Mouse (Mus musculus): Measurements from ENCODE around the gene Cdh5. TPM values are rescaled to one million over a fixed set of nuclear protein-coding genes. Genes with fewer than 3 reads are reported as not detected.
"Not testable (repeated sequence)": the region's sequence is repeated elsewhere in the genome, so short reads cannot be mapped to it uniquely, and the experiment has no call there.

The Cdh5 gene
- polyA plus RNA-seq, 1 experiment from 2014 or later: 16.4 TPM

DNA sequence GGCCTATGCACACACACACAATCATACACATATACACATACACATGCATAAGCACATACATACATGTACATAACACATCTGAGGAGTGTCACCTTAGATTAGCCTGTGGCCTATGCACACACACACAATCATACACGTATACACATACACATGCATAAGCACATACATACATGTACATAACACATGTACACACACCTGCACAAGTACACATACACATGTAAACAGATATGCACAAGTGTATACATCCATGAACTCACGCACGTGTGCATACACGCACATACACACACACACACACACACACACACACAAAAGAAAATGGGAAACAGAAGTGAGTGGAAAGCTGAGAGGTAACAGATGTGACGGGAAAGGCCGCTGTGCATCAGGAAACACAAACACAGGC lies 26.3 kb upstream of the Cdh5 start:
- no peak overlapping the region for H3K4me3 ChIP-seq
- ATAC-seq (ENCODE audit: low FRiP score, low read depth): no peak
- WGBS: 94% methylated on average over 6 of the region's 6 CpGs

DNA sequence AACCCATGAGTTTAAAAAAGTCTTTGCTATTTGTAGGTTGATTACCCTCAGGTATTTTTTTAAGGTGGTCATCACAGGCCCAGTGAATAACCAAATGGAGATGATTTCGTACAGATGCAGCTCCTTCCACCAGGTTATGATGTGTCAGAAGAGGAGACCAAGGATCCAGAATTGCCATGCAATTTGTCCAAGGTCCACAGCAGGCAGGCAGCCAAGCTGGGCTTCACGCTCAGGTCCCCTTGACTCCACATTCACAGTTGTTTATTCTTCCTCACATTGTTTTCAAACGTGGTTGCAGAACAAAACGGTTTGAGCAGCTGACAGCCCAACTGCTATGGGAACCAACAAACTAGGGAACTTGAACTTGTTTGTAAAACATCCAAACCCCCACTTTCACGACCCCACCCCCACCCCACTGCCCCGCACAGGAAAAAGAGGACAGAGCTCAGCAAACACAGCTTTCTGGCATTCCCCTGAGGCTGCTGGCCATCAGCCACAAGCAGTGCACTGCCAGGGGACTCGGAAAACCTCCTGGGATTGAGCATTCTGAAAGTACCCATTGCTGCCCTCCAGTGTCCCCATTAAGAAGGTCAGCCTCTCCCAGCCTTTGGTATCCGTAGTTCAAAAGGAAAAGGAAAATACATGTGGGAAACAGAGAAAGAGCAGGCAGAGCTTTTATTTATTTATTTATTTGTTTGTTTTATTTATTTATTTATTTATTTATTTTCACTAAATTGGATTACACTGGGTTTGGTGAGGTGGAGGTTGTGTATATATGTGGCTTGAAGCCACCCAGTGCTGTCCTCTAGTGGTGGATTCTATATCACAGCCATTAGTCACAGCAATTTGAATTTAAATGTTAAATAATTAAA lies 24.6 kb upstream of the Cdh5 start:
- H3K9me3 ChIP-seq: no peaks in the 10 kb centered on the region
- peak; percentile 79 for ATAC-seq (ENCODE audit: low FRiP score, low read depth)
- H3K9ac ChIP-seq: no peak overlapping the region
- 0 out of 2 replicates have a peak overlapping the region, but pooled peaks have one; percentile 30 for H3K27ac ChIP-seq (replicated peaks)
- 0 out of 2 replicates have a peak overlapping the region, but pooled peaks have one; percentile 2 for H3K4me2 ChIP-seq
- no peak overlapping the region for H3K4me3 ChIP-seq
- 0 out of 2 replicates have a peak, but pooled peaks cover 7% of the 10 kb centered on the region for H3K4me1 ChIP-seq (replicated peaks)
- WGBS: 25% methylated on average over 8 of the region's 8 CpGs
- no peaks in the 10 kb centered on the region for H3K27me3 ChIP-seq
- no peaks in the 10 kb centered on the region for H3K36me3 ChIP-seq

More for the DNA sequence above, 26.3 kb upstream of the Cdh5 start:
- Histone ChIP-seq H3K4me1 (replicated peaks) (0 out of 2 replicates have a peak, but pooled peaks cover 7% of the 10 kb centered on the region), H3K27ac (replicated peaks) (no peak overlapping the region), H3K27me3 (no peaks in the 10 kb centered on the region), H3K9me3 (no peaks in the 10 kb centered on the region), H3K4me2 (no peak overlapping the region), H3K9ac (no peak overlapping the region), H3K36me3 (no peaks in the 10 kb centered on the region)

DNA sequence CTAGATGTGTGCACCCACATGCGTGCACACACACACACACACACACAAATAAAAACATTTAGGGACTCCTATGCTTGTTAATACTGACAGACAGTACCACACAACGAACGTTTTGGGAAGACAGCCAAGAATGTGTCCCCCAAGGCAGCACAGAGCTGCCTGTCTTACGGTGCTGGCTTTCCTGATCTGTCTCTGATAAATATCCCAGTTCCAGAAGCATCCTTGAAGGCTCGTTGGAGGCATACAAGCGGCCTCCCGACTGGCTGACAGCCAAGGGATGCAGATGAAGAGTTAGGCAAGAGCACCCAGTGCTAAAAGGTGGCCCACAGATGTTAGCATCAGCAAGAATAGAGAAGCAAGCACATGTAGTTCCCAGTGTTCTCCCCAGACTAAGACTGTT lies 23.3 kb upstream of the Cdh5 start:
- 45% methylated on average over 7 of the region's 7 CpGs for WGBS
- Histone ChIP-seq H3K9ac (no peak overlapping the region), H3K4me3 (no peak overlapping the region), H3K27me3 (no peaks in the 10 kb centered on the region), H3K9me3 (no peaks in the 10 kb centered on the region), H3K36me3 (no peaks in the 10 kb centered on the region), H3K27ac (replicated peaks) (no peak overlapping the region), H3K4me2 (no peak overlapping the region), H3K4me1 (replicated peaks) (0 out of 2 replicates have a peak, but pooled peaks cover 7% of the 10 kb centered on the region)
- ATAC-seq (ENCODE audit: low FRiP score, low read depth): no peak

DNA sequence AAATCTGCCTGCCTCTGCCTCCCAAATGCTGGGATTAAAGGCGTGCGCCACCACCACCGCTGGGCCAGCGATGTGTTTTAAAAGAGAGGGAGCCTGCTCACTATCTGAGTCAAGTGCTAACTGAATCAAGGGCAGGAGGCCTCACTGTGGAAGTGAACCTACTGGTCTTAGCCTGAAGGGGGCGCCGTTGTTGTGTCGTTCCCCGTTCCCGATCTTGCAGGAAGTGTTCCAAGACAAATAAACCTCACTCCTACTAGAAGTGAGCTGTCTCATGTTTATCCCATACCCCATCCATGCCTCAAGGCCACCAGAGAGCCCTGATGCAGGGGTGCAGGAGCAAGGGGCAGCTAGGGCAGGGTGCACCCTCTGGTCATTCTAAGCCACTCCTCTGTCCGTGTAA lies 16.1 kb upstream of the Cdh5 start:
- no peak for ATAC-seq (ENCODE audit: low FRiP score, low read depth)
- Histone ChIP-seq H3K4me3 (no peak overlapping the region), H3K27me3 (no peaks in the 10 kb centered on the region), H3K27ac (replicated peaks) (no peak overlapping the region), H3K36me3 (no peaks in the 10 kb centered on the region), H3K4me2 (no peak overlapping the region), H3K4me1 (replicated peaks) (no peaks in the 10 kb centered on the region), H3K9ac (no peak overlapping the region), H3K9me3 (no peaks in the 10 kb centered on the region)
- 80% methylated on average over 10 of the region's 10 CpGs for WGBS

DNA sequence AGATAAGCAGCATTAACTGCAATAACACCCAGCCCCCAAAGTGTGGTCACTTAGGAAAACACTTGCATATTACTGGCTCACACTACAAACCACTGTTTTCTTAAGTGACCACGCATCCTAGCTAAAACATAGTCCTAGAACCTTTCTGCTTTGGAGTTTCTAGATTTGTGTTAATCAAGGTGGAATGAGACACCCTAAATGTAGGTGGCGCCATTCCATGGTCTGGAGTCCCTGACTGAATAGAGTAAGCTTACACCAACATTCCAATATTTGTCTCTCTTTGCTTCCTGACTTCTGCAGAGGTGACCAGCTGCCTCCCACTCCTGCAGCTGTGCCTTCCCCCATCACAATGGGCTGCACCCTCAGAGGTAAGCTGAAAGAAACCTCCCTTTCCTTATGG lies 14.8 kb upstream of the Cdh5 start:
- H3K4me3 ChIP-seq: no peak overlapping the region
- no peaks in the 10 kb centered on the region for H3K27me3 ChIP-seq
- no peak overlapping the region for H3K27ac ChIP-seq (replicated peaks)
- 83% methylated on average over 2 of the region's 2 CpGs for WGBS
- no peak overlapping the region for H3K4me2 ChIP-seq
- no peaks in the 10 kb centered on the region for H3K4me1 ChIP-seq (replicated peaks)
- no peaks in the 10 kb centered on the region for H3K36me3 ChIP-seq
- H3K9ac ChIP-seq: no peak overlapping the region
- no peaks in the 10 kb centered on the region for H3K9me3 ChIP-seq
- ATAC-seq (ENCODE audit: low FRiP score, low read depth): no peak

DNA sequence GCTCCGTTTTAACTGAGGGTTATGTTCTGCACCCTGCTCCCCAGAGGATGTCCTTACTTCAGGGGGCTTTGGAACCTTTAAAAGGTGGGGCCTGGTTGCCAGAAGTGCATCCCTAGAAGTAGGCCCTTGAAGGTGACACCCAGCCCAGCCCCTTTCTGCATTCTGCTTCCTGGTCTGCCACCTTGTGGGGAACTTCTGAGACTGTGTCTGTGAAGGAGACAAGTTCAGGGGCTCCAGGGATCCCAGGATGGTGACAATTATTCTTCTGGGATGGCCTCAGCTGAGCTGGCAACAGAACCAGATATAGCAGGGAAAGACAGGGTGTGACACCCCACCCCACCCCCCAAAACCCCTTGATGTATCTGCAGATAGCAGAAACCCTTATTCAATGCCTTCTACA lies 14.3 kb upstream of the Cdh5 start:
- H3K4me2 ChIP-seq: no peak overlapping the region
- no peak for ATAC-seq (ENCODE audit: low FRiP score, low read depth)
- no peak overlapping the region for H3K4me3 ChIP-seq
- H3K27ac ChIP-seq (replicated peaks): no peak overlapping the region
- H3K27me3 ChIP-seq: no peaks in the 10 kb centered on the region
- no peaks in the 10 kb centered on the region for H3K4me1 ChIP-seq (replicated peaks)
- H3K9me3 ChIP-seq: no peaks in the 10 kb centered on the region
- no peak overlapping the region for H3K9ac ChIP-seq
- 40% methylated on average over 1 of the region's 1 CpGs for WGBS
- no peaks in the 10 kb centered on the region for H3K36me3 ChIP-seq

DNA sequence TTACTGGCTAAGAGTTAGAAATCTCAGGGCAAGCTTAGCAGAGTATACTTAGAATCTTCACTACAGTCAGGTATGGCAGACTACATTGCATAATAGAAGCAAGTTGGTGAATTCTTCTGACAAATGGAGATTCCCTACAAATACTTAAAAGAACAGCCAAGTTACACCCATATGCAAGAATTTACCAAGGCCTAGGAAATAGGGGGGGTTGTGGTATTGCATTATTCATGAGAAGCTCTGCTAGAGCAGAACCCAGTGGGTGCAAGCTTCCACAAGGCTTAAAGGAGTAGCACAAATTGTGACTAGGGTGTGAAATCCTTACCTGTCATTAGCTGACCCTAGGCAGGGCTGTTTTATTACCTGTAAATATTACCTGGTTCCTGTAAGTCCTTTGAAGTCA lies 13.5 kb upstream of the Cdh5 start:
- not testable (repeated sequence) for ATAC-seq (ENCODE audit: low FRiP score, low read depth); H3K4me2 ChIP-seq; H3K27me3 ChIP-seq; H3K27ac ChIP-seq (replicated peaks); H3K4me3 ChIP-seq; H3K9ac ChIP-seq; H3K36me3 ChIP-seq; H3K4me1 ChIP-seq (replicated peaks); H3K9me3 ChIP-seq

DNA sequence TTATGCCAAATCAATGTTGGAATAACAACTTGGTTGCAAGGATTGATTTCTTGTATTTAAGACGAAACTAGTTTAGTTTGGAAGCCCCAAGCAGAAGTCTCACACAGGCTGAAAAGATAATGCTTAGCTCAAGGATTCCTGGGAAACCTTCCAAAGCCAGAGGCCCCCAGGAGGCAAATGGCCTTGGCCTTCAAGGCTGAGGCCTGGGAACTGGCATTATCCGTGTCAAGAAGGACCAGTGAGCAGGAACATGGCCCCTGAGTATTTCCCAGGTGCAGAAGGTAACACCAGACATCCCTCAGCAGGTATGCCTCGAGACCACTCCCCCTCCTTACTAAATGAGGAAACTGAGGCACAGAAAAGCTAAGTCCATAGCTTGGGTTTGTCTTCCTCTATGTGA lies 12.5 kb upstream of the Cdh5 start:
- H3K9me3 ChIP-seq: no peaks in the 10 kb centered on the region
- no peak overlapping the region for H3K27ac ChIP-seq (replicated peaks)
- H3K27me3 ChIP-seq: no peaks in the 10 kb centered on the region
- no peaks in the 10 kb centered on the region for H3K36me3 ChIP-seq
- no peak overlapping the region for H3K4me3 ChIP-seq
- 72% methylated on average over 3 of the region's 3 CpGs for WGBS
- no peaks in the 10 kb centered on the region for H3K4me1 ChIP-seq (replicated peaks)
- no peak overlapping the region for H3K9ac ChIP-seq
- ATAC-seq (ENCODE audit: low FRiP score, low read depth): no peak
- H3K4me2 ChIP-seq: no peak overlapping the region

DNA sequence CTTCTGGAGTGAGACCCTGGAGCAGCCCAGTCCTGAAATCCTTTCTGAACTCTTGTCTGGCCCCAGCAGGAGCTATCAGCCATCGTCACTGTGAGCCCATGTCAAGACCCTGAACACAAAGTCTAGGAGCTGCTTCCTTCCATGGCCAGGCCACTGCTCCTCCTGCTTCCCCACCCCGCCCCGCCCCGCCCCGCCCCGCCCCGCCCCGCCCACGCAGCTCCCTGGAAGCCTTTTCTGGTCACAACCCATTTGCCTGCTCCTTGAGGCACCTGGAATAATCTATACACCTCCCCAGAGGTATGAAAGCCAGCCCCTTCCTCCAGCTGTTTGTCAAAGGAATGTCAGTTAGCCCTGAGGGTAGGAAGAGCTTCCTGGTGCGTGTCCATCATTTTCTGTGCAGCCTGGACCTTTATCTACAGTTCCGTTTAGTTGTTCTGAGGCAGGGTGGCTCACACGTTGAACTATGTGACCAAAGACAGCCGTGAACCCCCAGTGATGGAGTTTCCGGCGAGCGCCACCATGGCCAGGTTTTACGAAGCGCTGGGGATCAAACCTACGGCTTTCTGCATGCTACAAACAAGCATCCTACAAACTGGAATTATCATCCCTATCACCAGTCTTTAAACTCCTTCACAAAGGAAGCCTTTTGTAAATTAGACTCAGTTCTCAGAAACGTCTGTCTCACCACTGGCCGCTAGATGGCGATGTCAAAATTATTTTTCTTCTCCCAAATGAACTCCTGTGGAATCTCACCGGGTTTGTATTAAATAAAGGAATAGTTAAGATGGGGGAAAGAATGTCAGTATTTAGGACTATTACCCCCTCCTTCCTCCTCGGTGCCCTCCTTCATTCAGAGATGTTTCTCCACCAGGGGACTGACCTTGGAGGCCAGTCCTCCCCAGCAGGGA lies 10.2 kb upstream of the Cdh5 start:
- H3K4me2 ChIP-seq: peak overlapping the region; percentile 41
- H3K27ac ChIP-seq (replicated peaks); ATAC-seq (ENCODE audit: low FRiP score, low read depth); H3K27me3 ChIP-seq; H3K36me3 ChIP-seq; H3K9ac ChIP-seq; H3K9me3 ChIP-seq; H3K4me1 ChIP-seq (replicated peaks); H3K4me3 ChIP-seq: not testable (repeated sequence)
- WGBS: 13% methylated on average over 24 of the region's 24 CpGs

DNA sequence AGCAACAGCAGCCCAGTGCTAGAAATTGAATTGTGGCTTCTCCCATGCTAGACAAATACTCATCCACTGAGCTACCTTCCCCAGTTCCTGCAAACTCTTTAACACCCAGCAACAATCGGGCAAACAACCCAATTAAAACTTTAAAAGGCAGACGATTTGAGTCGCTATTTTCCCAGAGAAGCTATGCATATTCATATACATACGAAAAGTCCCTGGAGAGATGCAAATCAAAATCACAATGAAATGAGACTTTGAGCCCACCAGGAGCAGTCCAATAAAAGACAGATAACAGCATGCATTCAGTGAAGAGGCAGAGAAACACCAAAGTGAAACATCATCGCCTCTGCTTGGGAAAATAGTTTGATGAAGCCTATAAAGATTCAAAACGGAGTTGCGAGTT lies 8.1 kb upstream of the Cdh5 start:
- no peak for ATAC-seq (ENCODE audit: low FRiP score, low read depth)
- no peak overlapping the region for H3K4me3 ChIP-seq
- H3K27me3 ChIP-seq: no peaks in the 10 kb centered on the region
- H3K36me3 ChIP-seq: no peaks in the 10 kb centered on the region
- H3K9ac ChIP-seq: no peak overlapping the region
- H3K9me3 ChIP-seq: no peaks in the 10 kb centered on the region
- no peak overlapping the region for H3K4me2 ChIP-seq
- H3K27ac ChIP-seq (replicated peaks): no peak overlapping the region
- no peaks in the 10 kb centered on the region for H3K4me1 ChIP-seq (replicated peaks)
- WGBS: 31% methylated on average over 7 of the region's 7 CpGs

DNA sequence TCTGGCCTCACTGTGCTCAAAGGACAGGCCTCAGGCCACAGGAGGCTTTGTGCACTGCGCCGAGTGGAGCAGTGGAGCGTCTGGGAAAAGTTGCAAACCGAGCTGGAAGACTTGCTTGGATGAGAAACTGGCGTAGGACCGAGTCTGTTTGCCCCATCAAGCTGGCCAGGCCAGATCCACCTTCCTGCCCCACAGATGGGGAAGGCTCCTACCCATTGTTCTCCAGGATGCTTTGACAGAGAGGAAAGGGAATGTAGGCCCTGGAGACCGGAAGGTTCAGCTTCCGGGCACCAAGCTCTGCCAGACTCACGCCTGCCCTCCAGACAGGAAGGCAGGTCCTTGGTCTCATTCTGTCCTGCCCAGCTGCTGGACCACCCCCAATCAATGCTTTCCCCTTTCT lies 5.8 kb upstream of the Cdh5 start:
- H3K27me3 ChIP-seq: no peaks in the 10 kb centered on the region
- H3K9ac ChIP-seq: no peak overlapping the region
- H3K9me3 ChIP-seq: no peaks in the 10 kb centered on the region
- H3K4me1 ChIP-seq (replicated peaks): 0 out of 2 replicates have a peak, but pooled peaks cover 6% of the 10 kb centered on the region
- no peaks in the 10 kb centered on the region for H3K36me3 ChIP-seq
- ATAC-seq (ENCODE audit: low FRiP score, low read depth): 0 out of 2 replicates have a peak, but pooled peaks have one; percentile 16
- H3K4me3 ChIP-seq: no peak overlapping the region
- H3K27ac ChIP-seq (replicated peaks): no peak overlapping the region
- 69% methylated on average over 9 of the region's 9 CpGs for WGBS
- no peak overlapping the region for H3K4me2 ChIP-seq

DNA sequence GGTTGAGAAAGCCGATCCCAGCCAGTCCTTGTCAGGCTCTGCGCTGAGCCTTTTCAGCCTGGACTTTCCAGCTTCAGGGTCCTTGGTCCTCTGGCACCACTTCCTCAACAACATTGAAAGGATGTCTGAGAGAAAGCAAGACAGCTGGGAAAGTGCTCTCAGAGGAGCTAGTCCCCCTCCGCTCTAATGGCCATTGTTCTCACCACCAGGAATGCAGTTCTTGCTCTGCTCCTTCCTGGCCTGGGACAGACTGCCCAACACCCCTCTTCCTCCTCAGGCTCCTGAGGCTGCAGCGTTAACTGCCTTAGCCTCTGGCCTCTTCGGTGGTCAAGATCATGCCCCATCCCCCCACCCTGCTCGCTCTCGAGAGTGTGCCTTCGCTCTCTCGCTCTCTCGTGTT lies 4.8 kb upstream of the Cdh5 start:
- Histone ChIP-seq H3K9ac (no peak overlapping the region), H3K27ac (replicated peaks) (no peak overlapping the region), H3K36me3 (no peaks in the 10 kb centered on the region), H3K4me1 (replicated peaks) (0 out of 2 replicates have a peak, but pooled peaks cover 6% of the 10 kb centered on the region), H3K27me3 (no peaks in the 10 kb centered on the region), H3K9me3 (no peaks in the 10 kb centered on the region), H3K4me2 (no peak overlapping the region), H3K4me3 (no peak overlapping the region)
- WGBS: 67% methylated on average over 10 of the region's 10 CpGs
- ATAC-seq (ENCODE audit: low FRiP score, low read depth): no peak

Measured in hindbrain, embryonic 15.5 days (tissue).